Comparison of ENCODE assay signal across 32 mouse cellular contexts in genomic region chr13:60892301-60892700, GRCm38 (mm10). TPM values are rescaled to one million over a fixed set of nuclear protein-coding genes. Genes with fewer than 3 reads are reported as not detected.
DNase-seq lines count a peak whose midpoint lies in the region; ATAC-seq and TF ChIP-seq lines count a peak whose summit lies in the region.
"Had no signal": no experiment of that assay in that cellular context is flagged by ENCODE, and none has a peak within 500 bp of the region (broad histone marks: within the 10 kb centered on the region; RNA-seq: fewer than 3 reads in every experiment).

No protein-coding gene starts in this region.

- H3K9ac ChIP-seq in liver, embryonic 16.5 days (ENCODE audit: low read depth, low read length), result no peak overlapping the region
- H3K9ac ChIP-seq in liver, embryonic 11.5 days (ENCODE audit: low read depth, low read length), result no peak overlapping the region
- no peak overlapping the region for H3K9ac ChIP-seq in intestine, postnatal 0 days (ENCODE audit: low read depth, low read length)
- H3K9ac ChIP-seq: forebrain, embryonic 13.5 days; heart, embryonic 12.5 days; heart, embryonic 15.5 days; hindbrain, embryonic 14.5 days had no signal

- no peak for TF ChIP-seq CTCF in bone marrow macrophage, adult 2 months (IDR thresholded peaks at IDR 0.05; ENCODE audit: low read depth, low read length)
- TF ChIP-seq CTCF in intestine, postnatal 0 days (IDR thresholded peaks at IDR 0.05; ENCODE audit: low read depth), result no peak

- WGBS in liver, embryonic 16.5 days (ENCODE audit: insufficient replicate concordance), result 36% methylated on average over 1 of the region's 1 CpGs
- 60% methylated on average over 1 of the region's 1 CpGs for WGBS in liver, embryonic 11.5 days
- WGBS in intestine, postnatal 0 days, result 92% methylated on average over 1 of the region's 1 CpGs

- H3K36me3 ChIP-seq in liver, embryonic 16.5 days (ENCODE audit: control insufficient read depth, insufficient read depth), result no peaks in the 10 kb centered on the region
- no peaks in the 10 kb centered on the region for H3K36me3 ChIP-seq in liver, embryonic 11.5 days (ENCODE audit: control insufficient read depth, insufficient read depth, low read length)
- no peaks in the 10 kb centered on the region for H3K36me3 ChIP-seq in intestine, postnatal 0 days (ENCODE audit: control insufficient read depth, insufficient read depth)
- H3K36me3 ChIP-seq: forebrain, embryonic 10.5 days; heart, embryonic 12.5 days; heart, embryonic 15.5 days had no signal

- peak; percentile 27; the same call in 1 of the 2 replicates for ATAC-seq in liver, embryonic 16.5 days (ENCODE audit: low read depth)
- no peak for ATAC-seq in liver, embryonic 11.5 days (replicated peaks; ENCODE audit: low FRiP score)
- ATAC-seq in common myeloid progenitor, adult 5-6 weeks (replicated peaks; ENCODE audit: low read depth, poor library complexity, severe bottlenecking), result peak; percentile 50; the same call in 1 of the 2 replicates
- peak; percentile 20; the same call in 1 of the 2 replicates for ATAC-seq in megakaryocyte progenitor cell, adult 5-6 weeks (replicated peaks; ENCODE audit: poor library complexity)
- no peak for ATAC-seq in intestine, postnatal 0 days
- ATAC-seq: activated CD4-positive, CD25-positive, alpha-beta regulatory T cell, adult 4 months; forebrain, embryonic 13.5 days; forebrain, embryonic 16.5 days; hindbrain, postnatal 0 days; inflammation-experienced regulatory T-cells, adult 6 months had no signal

- no peak for TF ChIP-seq POLR2A in bone marrow macrophage, adult 2 months (IDR thresholded peaks at IDR 0.05; ENCODE audit: borderline replicate concordance, low read depth, low read length)

- DNase-seq in liver, embryonic 11.5 days (ENCODE audit: low spot score), result no peak
- no peak for DNase-seq in thymus, postnatal 25 days
- DNase-seq: adrenal gland, postnatal 10 days; adrenal gland, postnatal 36 days; cerebellum, adult 11-12 months; cerebellum, adult 8-10 months; cerebellum, postnatal 10 days; cerebellum, postnatal 36 days; gastrocnemius, postnatal 10 days; gastrocnemius, postnatal 36 days; heart, adult 18-20 months; heart, postnatal 10 days; heart, postnatal 36 days had no signal

- H3K27ac ChIP-seq in liver, embryonic 16.5 days (ENCODE audit: low read length), result no peak overlapping the region
- H3K27ac ChIP-seq in liver, embryonic 11.5 days (ENCODE audit: low read depth, low read length), result no peak overlapping the region
- peak overlapping the region; percentile 100 for H3K27ac ChIP-seq in bone marrow macrophage, adult 2 months (ENCODE audit: insufficient read depth, low read depth, low read length)
- no peak overlapping the region for H3K27ac ChIP-seq in intestine, postnatal 0 days (ENCODE audit: low read depth, low read length)
- H3K27ac ChIP-seq: forebrain, embryonic 10.5 days; forebrain, embryonic 13.5 days; heart, embryonic 15.5 days; hindbrain, embryonic 14.5 days; hindbrain, postnatal 0 days had no signal

- no peaks in the 10 kb centered on the region for H3K9me3 ChIP-seq in liver, embryonic 16.5 days (replicated peaks; ENCODE audit: control insufficient read depth, low read length)
- H3K9me3 ChIP-seq in liver, embryonic 11.5 days (ENCODE audit: control insufficient read depth, low read length), result no peaks in the 10 kb centered on the region
- no peaks in the 10 kb centered on the region for H3K9me3 ChIP-seq in intestine, postnatal 0 days (ENCODE audit: control insufficient read depth)
- H3K9me3 ChIP-seq: heart, embryonic 15.5 days had no signal

- H3K27me3 ChIP-seq in liver, embryonic 16.5 days (ENCODE audit: control insufficient read depth, insufficient read depth, low read depth, low read length), result no peaks in the 10 kb centered on the region
- H3K27me3 ChIP-seq in liver, embryonic 11.5 days (replicated peaks; ENCODE audit: control insufficient read depth, insufficient read depth, low read length), result no peaks in the 10 kb centered on the region
- no peaks in the 10 kb centered on the region for H3K27me3 ChIP-seq in intestine, postnatal 0 days (replicated peaks; ENCODE audit: control insufficient read depth, insufficient read depth, low read length)
- H3K27me3 ChIP-seq: forebrain, embryonic 13.5 days; heart, embryonic 12.5 days; heart, embryonic 15.5 days had no signal

- no peaks in the 10 kb centered on the region for H3K4me1 ChIP-seq in liver, embryonic 16.5 days (ENCODE audit: control insufficient read depth, low read depth, low read length)
- no peaks in the 10 kb centered on the region for H3K4me1 ChIP-seq in liver, embryonic 11.5 days (replicated peaks; ENCODE audit: control insufficient read depth, insufficient read depth, low read length)
- peaks cover 31% of the 10 kb centered on the region for H3K4me1 ChIP-seq in bone marrow macrophage, adult 2 months (ENCODE audit: control insufficient read depth, insufficient read depth, low read length)
- no peaks in the 10 kb centered on the region for H3K4me1 ChIP-seq in intestine, postnatal 0 days (replicated peaks; ENCODE audit: control insufficient read depth, insufficient read depth, low read length)
- H3K4me1 ChIP-seq: forebrain, embryonic 10.5 days; forebrain, embryonic 13.5 days; heart, embryonic 12.5 days; heart, embryonic 15.5 days had no signal

- H3K4me2 ChIP-seq in liver, embryonic 16.5 days (ENCODE audit: low read depth, low read length), result no peak overlapping the region
- no peak overlapping the region for H3K4me2 ChIP-seq in liver, embryonic 11.5 days
- no peak overlapping the region for H3K4me2 ChIP-seq in intestine, postnatal 0 days (replicated peaks; ENCODE audit: low read depth)
- H3K4me2 ChIP-seq: forebrain, embryonic 13.5 days; heart, embryonic 12.5 days; heart, embryonic 15.5 days; hindbrain, embryonic 14.5 days had no signal

- no peak overlapping the region for H3K4me3 ChIP-seq in liver, embryonic 16.5 days (ENCODE audit: low read depth, low read length)
- H3K4me3 ChIP-seq in liver, embryonic 11.5 days (ENCODE audit: low read depth, low read length), result no peak overlapping the region
- H3K4me3 ChIP-seq in bone marrow macrophage, adult 2 months (ENCODE audit: insufficient read depth, low read length), result peak overlapping the region; percentile 32; the same call in 1 of the 2 replicates
- no peak overlapping the region for H3K4me3 ChIP-seq in intestine, postnatal 0 days (ENCODE audit: low read depth, low read length)
- H3K4me3 ChIP-seq: forebrain, embryonic 10.5 days; forebrain, embryonic 13.5 days; heart, embryonic 12.5 days; heart, embryonic 15.5 days had no signal

RNA-seq across cellular contexts. Expression of gene Gm49392, which starts 4.4 kb away (rescaled TPM):
- polyA plus RNA-seq in liver, embryonic 16.5 days (2015; fragmentation: Nextera tagmentation; extraction: Ambion mirVana), result 0.08 TPM in 1 of 2 replicates, not detected in the other
- polyA plus RNA-seq in liver, embryonic 11.5 days (2014; fragmentation: Nextera tagmentation; extraction: Ambion mirVana), result 0.16 and 0.34 TPM in 2 replicates
- polyA plus RNA-seq in bone marrow macrophage, adult 2 months (2012; ENCODE audit: insufficient read depth, insufficient read length, missing spikeins), result 1.7 TPM in 1 of 2 replicates, not detected in the other
- total RNA-seq in common myeloid progenitor, adult 5-6 weeks (2017), result 1.5 TPM in 1 of 2 replicates, not detected in the other
- 1.6 TPM in 1 of 2 replicates, not detected in the other for total RNA-seq in megakaryocyte progenitor cell, adult 5-6 weeks (2015)
- total RNA-seq in megakaryocyte progenitor cell, adult 5-6 weeks (2017), result 0.37 TPM in 1 of 2 replicates, not detected in the other
- 0.38 TPM in 1 of 2 replicates, not detected in the other for polyA plus RNA-seq in intestine, postnatal 0 days (2015; fragmentation: Nextera tagmentation; extraction: Ambion mirVana)
- total RNA-seq: ES-E14; hindbrain, postnatal 0 days had no signal
- polyA plus RNA-seq: forebrain, embryonic 10.5 days; forebrain, embryonic 13.5 days; forebrain, embryonic 16.5 days; hindbrain, embryonic 14.5 days had no signal

RNA-seq across cellular contexts. Expression of gene Ctla2b, which starts 4.9 kb away (rescaled TPM):
- 3.7 and 4.9 TPM in 2 replicates for polyA plus RNA-seq in liver, embryonic 16.5 days (2015; fragmentation: Nextera tagmentation; extraction: Ambion mirVana)
- polyA plus RNA-seq in liver, embryonic 11.5 days (2014; fragmentation: Nextera tagmentation; extraction: Ambion mirVana), result 7.2 and 7.8 TPM in 2 replicates
- 80.7 and 81.4 TPM in 2 replicates for polyA plus RNA-seq in bone marrow macrophage, adult 2 months (2012; ENCODE audit: insufficient read depth, insufficient read length, missing spikeins)
- 40.8 and 44.2 TPM in 2 replicates for total RNA-seq in common myeloid progenitor, adult 5-6 weeks (2017)
- total RNA-seq in megakaryocyte progenitor cell, adult 5-6 weeks (2015), result 3.1 and 14.7 TPM in 2 replicates
- 2.8 and 17.6 TPM in 2 replicates for total RNA-seq in megakaryocyte progenitor cell, adult 5-6 weeks (2017)
- polyA plus RNA-seq in intestine, postnatal 0 days (2015; fragmentation: Nextera tagmentation; extraction: Ambion mirVana), result 1.2 and 1.4 TPM in 2 replicates

RNA-seq across cellular contexts. Expression of gene Tpbpb, which starts 12.4 kb away (rescaled TPM):
- polyA plus RNA-seq in liver, embryonic 16.5 days (2015; fragmentation: Nextera tagmentation; extraction: Ambion mirVana), result not detected in 2 replicates
- polyA plus RNA-seq in liver, embryonic 11.5 days (2014; fragmentation: Nextera tagmentation; extraction: Ambion mirVana), result not detected in 2 replicates
- polyA plus RNA-seq in bone marrow macrophage, adult 2 months (2012; ENCODE audit: insufficient read depth, insufficient read length, missing spikeins), result not detected in 2 replicates
- not detected in 2 replicates for total RNA-seq in common myeloid progenitor, adult 5-6 weeks (2017)
- not detected in 2 replicates for total RNA-seq in megakaryocyte progenitor cell, adult 5-6 weeks (2015)
- not detected in 2 replicates for total RNA-seq in megakaryocyte progenitor cell, adult 5-6 weeks (2017)
- polyA plus RNA-seq in intestine, postnatal 0 days (2015; fragmentation: Nextera tagmentation; extraction: Ambion mirVana), result not detected in 2 replicates
- total RNA-seq: adrenal gland, postnatal 10 days; adrenal gland, postnatal 36 days; ES-E14; gastrocnemius, adult 18-20 months; gastrocnemius, postnatal 10 days; gastrocnemius, postnatal 36 days; heart, adult 18-20 months; heart, postnatal 10 days; heart, postnatal 36 days; hindbrain, postnatal 0 days had no signal
- polyA plus RNA-seq: activated CD4-positive, CD25-positive, alpha-beta regulatory T cell, adult 4 months; embryonic facial prominence, embryonic 11.5 days; embryonic facial prominence, embryonic 14.5 days; forebrain, embryonic 10.5 days; forebrain, embryonic 13.5 days; forebrain, embryonic 16.5 days; heart, embryonic 12.5 days; heart, embryonic 15.5 days; hindbrain, embryonic 11.5 days; hindbrain, embryonic 14.5 days; hindbrain, postnatal 0 days; inflammation-experienced regulatory T-cells, adult 6 months had no signal

RNA-seq across cellular contexts. Expression of gene 4930486L24Rik, which starts 28.0 kb away (rescaled TPM):
- 0.09 and 0.22 TPM in 2 replicates for polyA plus RNA-seq in liver, embryonic 16.5 days (2015; fragmentation: Nextera tagmentation; extraction: Ambion mirVana)
- 0.18 TPM in 1 of 2 replicates, not detected in the other for polyA plus RNA-seq in liver, embryonic 11.5 days (2014; fragmentation: Nextera tagmentation; extraction: Ambion mirVana)
- polyA plus RNA-seq in bone marrow macrophage, adult 2 months (2012; ENCODE audit: insufficient read depth, insufficient read length, missing spikeins), result not detected in 2 replicates
- 1.2 TPM in 1 of 2 replicates, not detected in the other for total RNA-seq in common myeloid progenitor, adult 5-6 weeks (2017)
- total RNA-seq in megakaryocyte progenitor cell, adult 5-6 weeks (2015), result 0.54 and 1.2 TPM in 2 replicates
- total RNA-seq in megakaryocyte progenitor cell, adult 5-6 weeks (2017), result 0.44 TPM in 1 of 2 replicates, not detected in the other
- polyA plus RNA-seq in intestine, postnatal 0 days (2015; fragmentation: Nextera tagmentation; extraction: Ambion mirVana), result 0.26 TPM in 1 of 2 replicates, not detected in the other
- total RNA-seq: gastrocnemius, adult 18-20 months had no signal
- polyA plus RNA-seq: embryonic facial prominence, embryonic 11.5 days; embryonic facial prominence, embryonic 14.5 days; forebrain, embryonic 10.5 days; forebrain, embryonic 13.5 days; forebrain, embryonic 16.5 days; heart, embryonic 15.5 days; hindbrain, embryonic 11.5 days; hindbrain, postnatal 0 days had no signal

RNA-seq across cellular contexts. Expression of gene Gm49393, which starts 43.1 kb away (rescaled TPM):
- polyA plus RNA-seq in liver, embryonic 16.5 days (2015; fragmentation: Nextera tagmentation; extraction: Ambion mirVana), result not detected in 2 replicates
- polyA plus RNA-seq in liver, embryonic 11.5 days (2014; fragmentation: Nextera tagmentation; extraction: Ambion mirVana), result not detected in 2 replicates
- polyA plus RNA-seq in bone marrow macrophage, adult 2 months (2012; ENCODE audit: insufficient read depth, insufficient read length, missing spikeins), result not detected in 2 replicates
- total RNA-seq in common myeloid progenitor, adult 5-6 weeks (2017), result not detected in 2 replicates
- not detected in 2 replicates for total RNA-seq in megakaryocyte progenitor cell, adult 5-6 weeks (2015)
- 3.8 TPM in 1 of 2 replicates, not detected in the other for total RNA-seq in megakaryocyte progenitor cell, adult 5-6 weeks (2017)
- not detected in 2 replicates for polyA plus RNA-seq in intestine, postnatal 0 days (2015; fragmentation: Nextera tagmentation; extraction: Ambion mirVana)
- total RNA-seq: adrenal gland, postnatal 10 days; adrenal gland, postnatal 36 days; ES-E14; gastrocnemius, adult 18-20 months; gastrocnemius, postnatal 10 days; heart, postnatal 10 days; heart, postnatal 36 days; hindbrain, postnatal 0 days had no signal
- polyA plus RNA-seq: activated CD4-positive, CD25-positive, alpha-beta regulatory T cell, adult 4 months; embryonic facial prominence, embryonic 11.5 days; embryonic facial prominence, embryonic 14.5 days; forebrain, embryonic 10.5 days; forebrain, embryonic 13.5 days; forebrain, embryonic 16.5 days; heart, embryonic 12.5 days; hindbrain, embryonic 11.5 days; hindbrain, embryonic 14.5 days; hindbrain, postnatal 0 days; inflammation-experienced regulatory T-cells, adult 6 months had no signal

Comparison
In these comparisons a context has a peak if more than half of its experiments do, and no peak if none do; other contexts are left out.
1. ATAC-seq: peak in liver, embryonic 16.5 days (single experiment), common myeloid progenitor, adult 5-6 weeks (single experiment) and megakaryocyte progenitor cell, adult 5-6 weeks (single experiment); none in liver, embryonic 11.5 days (single experiment) and intestine, postnatal 0 days (single experiment).